Mouse (Mus musculus) lung, adult 2 months (tissue): ENCODE measurements around the gene Cct7.

ENCODE experiments used
- CTCF ChIP-seq: fragments of 200-500 bp; IDR thresholded peaks from 2 replicates; pipeline ENCODE4 v1.5.1; 2011; ENCODE audit warnings: mild to moderate bottlenecking, low read length, control low read depth; ENCODE audit not compliant: insufficient read depth
- POLR2A ChIP-seq: fragments of 200-500 bp; IDR thresholded peaks from 2 replicates; pipeline ENCODE4 v1.6.1; 2011; ENCODE audit warnings: low read depth, mild to moderate bottlenecking, control low read depth, low read length, borderline replicate concordance; ENCODE audit errors: extremely low read depth

- TF ChIP-seq CTCF (no peak), POLR2A (no peak)
Measured at GRCm38 (mm10) chr6:85480685-85481084, 29.4 kb downstream of the Cct7 start.
